Mouse (Mus musculus) G1E (cell line): ENCODE measurements around the gene Hivep3.

Experiments used
- CTCF ChIP-seq: IDR thresholded peaks from 2 replicates; pipeline ENCODE4 v1.5.1; 2012; ENCODE audit warnings: low read depth, low read length, inconsistent platforms, mixed read lengths
- GATA1 ChIP-seq: IDR thresholded peaks from 2 replicates; pipeline ENCODE4 v1.6.1; 2012; ENCODE audit warnings: borderline replicate concordance, low read length, inconsistent platforms, mixed read lengths
- POLR2AphosphoS5 ChIP-seq: IDR thresholded peaks from 2 replicates; pipeline ENCODE4 v1.6.1; 2012; ENCODE audit warnings: low read depth, low read length, inconsistent platforms; ENCODE audit not compliant: insufficient replicate concordance
- TAL1 ChIP-seq: conservative IDR thresholded peaks from 2 replicates; pipeline ENCODE4 v1.6.1; 2012; ENCODE audit warnings: low read depth, low read length, inconsistent platforms, mixed read lengths

- TF ChIP-seq CTCF (no peak), GATA1 (no peak), POLR2AphosphoS5 (no peak), TAL1 (no peak)
Observed at GRCm38 (mm10) chr4:119915069-119915468, 181.5 kb downstream of the Hivep3 start.
